Mouse (Mus musculus) liver, adult 2 months (tissue): Measurements from ENCODE around the gene Erich6. TPM values are rescaled to one million over a fixed set of nuclear protein-coding genes. Genes with fewer than 3 reads are reported as not detected.

Experiments used
- DNase-seq: peaks from one replicate; pipeline ENCODE4 v3.0.0-alpha.2; 2011; ENCODE audit warnings: low read depth, low spot score; ENCODE audit errors: extremely low read depth
- H3K27ac ChIP-seq: fragments of 200-500 bp; replicated peaks from 2 replicates; pipeline ENCODE4 v1.5.1; 2012; ENCODE audit warnings: low read depth, mild to moderate bottlenecking, control low read depth, inconsistent platforms, low read length; ENCODE audit not compliant: insufficient read depth
- H3K27me3 ChIP-seq: fragments of 200-500 bp; 2 replicates; pipeline ENCODE4 v1.6.1; 2012; ENCODE audit warnings: mild to moderate bottlenecking, moderate library complexity, low read length, inconsistent platforms; ENCODE audit not compliant: control insufficient read depth, insufficient read depth
- H3K36me3 ChIP-seq: fragments of 200-500 bp; 2 replicates; pipeline ENCODE4 v1.6.1; 2012; ENCODE audit warnings: low read length, inconsistent platforms; ENCODE audit not compliant: control insufficient read depth, insufficient read depth
- H3K4me1 ChIP-seq: fragments of 200-500 bp; 2 replicates; pipeline ENCODE4 v1.6.1; 2011; ENCODE audit warnings: low read length; ENCODE audit not compliant: control insufficient read depth, insufficient read depth
- H3K4me3 ChIP-seq: fragments of 200-500 bp; 2 replicates; pipeline ENCODE4 v1.5.1; 2011; ENCODE audit warnings: low read depth, mild to moderate bottlenecking, control low read depth, low read length, moderate library complexity; ENCODE audit not compliant: insufficient read depth
- H3K79me2 ChIP-seq: fragments of 200-500 bp; 2 replicates; pipeline ENCODE4 v1.6.1; 2012; ENCODE audit warnings: inconsistent platforms, mild to moderate bottlenecking, low read length, moderate library complexity; ENCODE audit not compliant: control insufficient read depth, insufficient read depth
- H3K9ac ChIP-seq: fragments of 200-500 bp; 2 replicates; pipeline ENCODE4 v1.6.1; 2012; ENCODE audit warnings: low read depth, mild to moderate bottlenecking, control low read depth, inconsistent platforms, low read length
- CTCF ChIP-seq: fragments of 200-500 bp; IDR thresholded peaks from 2 replicates; pipeline ENCODE4 v1.5.1; 2011; ENCODE audit warnings: low read depth, low read length, control low read depth
- POLR2A ChIP-seq: fragments of 200-500 bp; IDR thresholded peaks from 2 replicates; pipeline ENCODE4 v1.6.1; 2011; ENCODE audit warnings: low read length, control low read depth; ENCODE audit not compliant: insufficient read depth; ENCODE audit errors: extremely low read depth
- WGBS: fragments of 180-500 bp; shearing (Covaris S2); methylation state at CpG from one replicate; pipeline ENCODE4 v1.1.7; 2018; 5-methylcytosine and 5-hydroxymethylcytosine counted together
- polyA plus RNA-seq: library from polyadenylated mRNA; depleted of rRNA; stranded (reverse); fragments of >200 nt; gene quantifications from 2 replicates; pipeline ENCODE4 v1.2.3, GENCODE M21; 2012
- total RNA-seq: library from RNA; depleted of rRNA; stranded (reverse); fragments of >200 nt; gene quantifications from 2 replicates; pipeline ENCODE4 v1.2.3, GENCODE M21; 2014

The Erich6 gene
- total and polyA plus RNA-seq, 2 experiments = not detected

DNA sequence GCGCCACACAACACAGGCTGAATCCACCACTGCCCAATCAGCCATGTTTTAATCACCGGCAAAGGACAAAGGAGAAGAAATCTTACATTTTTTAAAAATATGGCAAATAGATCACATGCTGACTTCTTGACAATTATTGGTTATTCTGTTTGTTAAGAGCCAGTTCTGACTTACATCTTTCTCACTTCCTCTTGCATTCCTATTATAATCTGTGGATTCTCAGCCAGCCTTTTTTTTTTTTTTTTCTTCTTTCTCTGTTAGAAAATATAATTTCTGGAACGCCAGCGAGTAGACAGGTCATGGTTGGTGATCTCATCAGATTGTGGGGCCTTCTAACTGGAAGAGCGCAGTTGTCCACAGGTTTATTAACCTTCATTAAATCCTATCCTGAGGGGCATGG is 36.3 kb upstream of the Erich6 start:
- Histone ChIP-seq H3K79me2 (no peaks in the 10 kb centered on the region; the same call in 1 of the 2 replicates), H3K9ac (no peak overlapping the region), H3K27ac (no peak overlapping the region), H3K27me3 (no peaks in the 10 kb centered on the region), H3K4me1 (peaks cover 13% of the 10 kb centered on the region), H3K36me3 (peaks cover 11% of the 10 kb centered on the region; the same call in 1 of the 2 replicates), H3K4me3 (no peak overlapping the region)
- WGBS = 96% methylated on average over 5 of the region's 5 CpGs
- TF ChIP-seq CTCF (no peak), POLR2A (no peak)
- DNase-seq = no peak

DNA sequence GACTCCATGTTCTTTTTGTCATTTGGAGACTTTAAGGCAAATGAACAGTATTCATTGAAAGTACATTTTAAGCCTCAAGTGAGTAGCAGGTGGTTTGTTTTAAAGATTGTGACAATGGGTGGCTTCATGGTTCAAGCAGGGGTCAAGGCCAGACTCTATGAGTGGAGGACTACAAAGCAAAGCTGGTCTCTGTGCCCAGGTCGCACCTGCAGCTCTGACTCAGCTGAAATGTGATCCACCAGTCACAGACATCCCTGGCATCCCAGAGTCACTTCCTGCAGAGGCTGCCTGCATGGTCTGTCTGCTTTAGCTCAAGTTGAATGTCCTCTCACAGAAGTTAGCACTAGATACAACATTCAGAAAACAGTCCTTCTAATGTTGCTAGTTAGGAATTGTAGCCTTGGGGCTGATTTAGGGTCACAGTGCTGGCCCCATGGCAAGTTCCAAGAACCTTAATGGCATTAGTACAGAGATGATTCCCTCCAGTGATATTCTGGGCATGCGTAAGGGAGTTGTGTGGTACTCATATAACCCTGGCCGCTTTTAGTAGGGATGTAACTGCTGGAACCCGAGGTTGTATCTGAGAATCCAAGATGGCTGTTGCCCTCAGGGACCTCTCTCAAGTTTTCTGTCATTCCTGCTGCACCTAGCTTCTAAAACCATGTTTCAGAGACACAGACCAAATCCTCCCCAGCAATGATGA is 35.6 kb upstream of the Erich6 start:
- no peaks in the 10 kb centered on the region for H3K27me3 ChIP-seq
- DNase-seq = no peak
- H3K79me2 ChIP-seq = no peaks in the 10 kb centered on the region
- TF ChIP-seq CTCF (no peak), POLR2A (no peak)
- H3K36me3 ChIP-seq = peaks cover 11% of the 10 kb centered on the region; the same call in 1 of the 2 replicates
- H3K27ac ChIP-seq = no peak overlapping the region
- H3K4me1 ChIP-seq = peaks cover 10% of the 10 kb centered on the region
- H3K9ac ChIP-seq = no peak overlapping the region
- H3K4me3 ChIP-seq = no peak overlapping the region
- 68% methylated on average over 4 of the region's 4 CpGs for WGBS

DNA sequence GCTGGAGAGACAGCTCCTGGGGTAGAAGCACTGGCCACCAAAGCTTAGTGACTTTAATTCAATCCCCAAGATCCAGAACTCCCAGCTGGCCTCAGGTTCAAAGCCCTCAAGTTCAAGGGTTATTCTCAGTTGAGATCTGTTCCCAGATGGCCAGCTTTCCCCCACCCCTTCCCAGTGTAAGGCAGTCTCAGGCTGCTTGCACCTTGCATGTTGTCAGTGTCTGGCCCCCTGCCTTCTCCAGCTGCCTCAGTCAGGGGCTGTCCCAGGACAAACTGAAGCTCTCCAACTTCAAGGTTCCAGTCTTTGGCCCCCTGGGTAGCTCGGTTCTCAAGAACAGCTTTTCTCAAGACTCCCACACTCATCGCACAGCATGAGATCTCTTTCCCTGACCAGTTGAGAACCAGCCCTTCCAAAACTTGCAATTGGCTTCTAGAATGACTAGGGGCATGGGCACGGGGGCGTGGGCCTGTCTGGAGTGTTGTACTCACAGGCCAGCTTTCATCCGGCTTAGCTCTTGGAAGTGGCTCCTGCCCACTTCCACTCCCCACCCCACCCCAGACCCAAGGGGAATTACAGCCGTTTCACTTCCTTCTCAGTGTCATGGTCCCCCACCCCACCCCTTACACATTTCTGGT is 34.7 kb upstream of the Erich6 start:
- H3K36me3 ChIP-seq = peaks cover 11% of the 10 kb centered on the region; the same call in 1 of the 2 replicates
- no peak for DNase-seq

DNA sequence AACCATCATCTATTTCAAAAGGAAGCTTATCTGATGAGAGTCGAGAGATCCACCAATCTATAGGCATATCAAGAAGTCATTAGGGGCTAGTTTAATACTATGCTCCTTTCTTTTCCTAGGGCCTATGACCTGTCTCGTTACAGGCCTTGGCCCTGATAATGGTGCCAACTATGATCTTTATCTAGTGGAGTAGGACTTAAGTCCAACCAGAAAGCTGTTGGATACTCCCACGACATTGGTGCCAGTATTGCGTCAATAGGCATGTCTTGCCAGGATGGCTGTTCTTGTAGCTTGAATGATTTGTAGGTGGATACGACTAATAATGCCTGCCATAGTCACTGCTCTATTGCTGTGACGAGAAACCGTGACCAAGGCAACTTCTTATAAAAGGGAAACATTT is 27.0 kb upstream of the Erich6 start:
- H3K4me1 ChIP-seq = no peaks in the 10 kb centered on the region
- DNase-seq = peak; percentile 94
- TF ChIP-seq CTCF (no peak), POLR2A (no peak)
- no peak overlapping the region for H3K9ac ChIP-seq
- WGBS = 33% methylated on average over 7 of the region's 7 CpGs
- no peak overlapping the region for H3K4me3 ChIP-seq
- no peaks in the 10 kb centered on the region for H3K27me3 ChIP-seq
- H3K27ac ChIP-seq = no peak overlapping the region
- H3K36me3 ChIP-seq = no peaks in the 10 kb centered on the region
- H3K79me2 ChIP-seq = no peaks in the 10 kb centered on the region

More for the DNA sequence above, 34.7 kb upstream of the Erich6 start:
- Histone ChIP-seq H3K79me2 (no peaks in the 10 kb centered on the region), H3K4me1 (peaks cover 6% of the 10 kb centered on the region), H3K4me3 (no peak overlapping the region), H3K9ac (no peak overlapping the region), H3K27me3 (no peaks in the 10 kb centered on the region), H3K27ac (no peak overlapping the region)
- no peak for TF ChIP-seq CTCF
- no peak for TF ChIP-seq POLR2A
- WGBS = 67% methylated on average over 6 of the region's 6 CpGs

DNA sequence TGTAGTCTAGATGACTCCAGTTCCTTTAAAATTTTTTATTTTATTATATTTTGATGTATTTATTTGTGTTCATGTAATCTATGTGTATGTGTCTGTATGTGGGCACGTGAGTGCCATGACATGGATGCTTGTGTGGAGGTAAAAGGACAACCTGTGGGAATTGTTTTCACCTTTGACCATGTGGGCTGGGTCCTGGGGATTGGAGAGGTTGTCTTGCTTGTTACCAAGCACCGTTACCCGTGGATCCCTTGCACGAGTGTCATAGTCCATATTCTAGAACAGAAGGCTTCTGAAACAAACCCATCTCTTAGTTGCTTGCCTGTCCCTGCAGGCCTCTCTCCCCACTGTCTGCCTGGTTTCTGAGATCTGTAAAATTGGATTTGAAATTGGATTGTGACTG is 23.6 kb upstream of the Erich6 start:
- Histone ChIP-seq H3K36me3 (no peaks in the 10 kb centered on the region), H3K27ac (no peak overlapping the region), H3K4me1 (peaks cover 1% of the 10 kb centered on the region; the same call in 1 of the 2 replicates), H3K4me3 (no peak overlapping the region), H3K27me3 (no peaks in the 10 kb centered on the region), H3K79me2 (no peaks in the 10 kb centered on the region), H3K9ac (no peak overlapping the region)
- no peak for DNase-seq
- 72% methylated on average over 4 of the region's 4 CpGs for WGBS
- TF ChIP-seq CTCF (no peak), POLR2A (no peak)

DNA sequence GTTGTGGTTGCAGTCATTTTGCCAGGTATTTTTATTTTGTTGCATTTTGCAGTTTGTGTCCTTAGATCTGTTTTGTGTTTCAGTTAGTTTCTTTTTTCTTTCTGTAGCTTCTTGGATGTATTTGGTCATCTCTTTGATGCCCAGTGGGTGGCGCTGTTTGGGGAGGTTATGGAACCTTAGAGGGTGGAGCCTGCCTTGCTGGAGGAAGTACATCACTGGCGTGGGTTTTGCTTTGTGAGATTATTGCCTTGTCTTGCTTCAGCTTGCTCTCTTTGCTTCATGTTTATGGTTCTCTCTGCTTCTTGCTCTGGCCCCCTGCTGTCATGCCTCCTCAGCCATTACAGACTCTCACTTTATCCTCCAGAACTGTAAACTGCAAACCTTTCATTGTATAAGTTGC is 20.3 kb upstream of the Erich6 start:
- no peak overlapping the region; the same call in 1 of the 2 replicates for H3K4me3 ChIP-seq
- H3K36me3 ChIP-seq = no peaks in the 10 kb centered on the region
- WGBS = 8% methylated on average over 2 of the region's 2 CpGs
- peak; percentile 70 for TF ChIP-seq CTCF
- TF ChIP-seq POLR2A = no peak
- peaks cover 4% of the 10 kb centered on the region for H3K4me1 ChIP-seq
- no peaks in the 10 kb centered on the region for H3K79me2 ChIP-seq
- H3K27ac ChIP-seq = no peak overlapping the region
- no peak overlapping the region for H3K9ac ChIP-seq
- H3K27me3 ChIP-seq = no peaks in the 10 kb centered on the region
- peak; percentile 67 for DNase-seq
